Mouse (Mus musculus): ENCODE results near the gene She. TPM values are rescaled to one million over a fixed set of nuclear protein-coding genes. Genes with fewer than 3 reads are reported as not detected.

The She gene
- 8.8 and 9.3 TPM in 2 replicates for polyA plus RNA-seq (2015; fragmentation: Nextera tagmentation; extraction: Ambion mirVana)

DNA sequence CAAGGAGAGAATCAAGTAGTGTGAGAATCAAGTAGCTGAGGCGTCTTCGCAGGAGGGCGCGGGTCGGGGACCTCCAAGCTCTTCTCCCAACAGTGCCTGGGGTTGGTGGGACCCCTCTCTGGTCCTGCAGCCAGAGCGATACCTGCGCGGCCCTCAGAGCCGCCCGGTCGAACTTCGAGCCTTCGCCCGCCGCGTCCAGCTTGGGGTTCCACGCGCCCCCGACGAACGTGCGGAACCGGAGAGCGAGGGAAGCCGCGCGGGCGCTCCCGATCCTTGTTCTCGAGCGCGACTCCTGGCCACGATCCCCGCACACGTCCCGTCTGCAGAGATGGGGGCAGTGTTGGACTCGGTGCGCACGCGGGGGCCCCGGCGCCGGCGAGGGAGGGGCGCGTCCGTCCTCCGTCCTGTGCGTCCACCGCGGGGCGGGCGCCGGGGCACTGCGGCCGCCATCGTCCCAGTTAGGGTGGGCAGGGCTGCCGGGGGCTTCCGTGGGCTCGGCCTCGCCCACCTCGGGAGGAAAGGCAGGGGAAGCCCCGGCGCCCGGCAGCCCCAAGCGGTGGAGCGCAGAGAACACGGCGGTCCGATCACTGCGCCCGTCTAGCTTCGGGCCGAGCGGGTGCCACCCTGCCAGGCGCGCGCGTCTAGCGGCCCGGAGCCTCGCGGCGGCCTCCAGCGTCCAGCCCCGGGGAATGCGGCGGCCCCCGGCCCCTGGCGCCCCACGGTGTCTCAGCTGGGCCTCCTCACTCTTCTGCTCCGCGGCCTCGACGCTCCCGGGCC is at the start of gene She:
Gene She, plus strand, starts transcription at position 556 of the 777 bp plus-strand sequence.
- WGBS = 1% methylated on average over 81 of the region's 96 CpGs
- Histone ChIP-seq H3K4me2 (ENCODE audit: low read depth, low read length) (peak within 1 kb of the TSS; percentile 63), H3K27ac (ENCODE audit: low read length) (peak within 1 kb of the TSS; percentile 67), H3K4me1 (replicated peaks; ENCODE audit: control insufficient read depth, insufficient read depth, low read length) (peaks cover 2% of the 10 kb centered on the region; the same call in 1 of the 2 replicates), H3K4me3 (ENCODE audit: low read length) (peak within 1 kb of the TSS; percentile 60), H3K9me3 (ENCODE audit: control insufficient read depth, low read length) (no peaks in the 10 kb centered on the region), H3K9ac (ENCODE audit: low read length) (peak within 1 kb of the TSS; percentile 78), H3K27me3 (ENCODE audit: control insufficient read depth, insufficient read depth, low read depth, low read length) (peaks cover 52% of the 10 kb centered on the region), H3K36me3 (ENCODE audit: control insufficient read depth, insufficient read depth, low read length) (no peaks in the 10 kb centered on the region)
- ATAC-seq (ENCODE audit: low read depth) = peak; percentile 72

DNA sequence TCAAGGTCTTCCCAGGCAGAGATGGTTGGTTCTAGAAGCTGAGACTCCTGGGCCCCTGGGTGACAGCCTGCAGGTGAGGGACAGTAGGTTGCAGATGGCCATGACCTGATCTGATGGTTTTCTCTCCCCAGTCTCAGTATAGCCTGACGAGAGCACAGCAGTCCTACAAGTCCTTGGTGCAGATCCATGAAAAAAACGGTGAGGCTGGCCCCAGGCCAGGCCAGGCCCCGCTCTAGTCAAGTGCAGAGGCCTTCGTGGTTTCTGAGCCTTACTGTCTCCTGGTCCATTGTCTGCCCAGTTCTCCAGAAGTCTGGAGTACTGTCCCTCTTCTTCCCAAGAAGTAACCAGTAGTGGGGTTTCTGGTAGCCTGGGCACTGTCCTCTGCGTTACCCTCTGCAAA is 49.5 kb upstream of the She start:
- no peaks in the 10 kb centered on the region for H3K27me3 ChIP-seq (ENCODE audit: control insufficient read depth, insufficient read depth, low read depth, low read length)
- H3K4me2 ChIP-seq (ENCODE audit: low read depth, low read length) = no peak overlapping the region
- no peak overlapping the region for H3K9ac ChIP-seq (ENCODE audit: low read length)
- 66% methylated on average over 5 of the region's 5 CpGs for WGBS
- peaks cover 57% of the 10 kb centered on the region for H3K36me3 ChIP-seq (ENCODE audit: control insufficient read depth, insufficient read depth, low read length)
- no peak for ATAC-seq (ENCODE audit: low read depth)
- H3K9me3 ChIP-seq (ENCODE audit: control insufficient read depth, low read length) = no peaks in the 10 kb centered on the region
- H3K27ac ChIP-seq (ENCODE audit: low read length) = no peak overlapping the region
- no peak overlapping the region for H3K4me3 ChIP-seq (ENCODE audit: low read length)
- peaks cover 6% of the 10 kb centered on the region; the same call in 1 of the 2 replicates for H3K4me1 ChIP-seq (replicated peaks; ENCODE audit: control insufficient read depth, insufficient read depth, low read length)

DNA sequence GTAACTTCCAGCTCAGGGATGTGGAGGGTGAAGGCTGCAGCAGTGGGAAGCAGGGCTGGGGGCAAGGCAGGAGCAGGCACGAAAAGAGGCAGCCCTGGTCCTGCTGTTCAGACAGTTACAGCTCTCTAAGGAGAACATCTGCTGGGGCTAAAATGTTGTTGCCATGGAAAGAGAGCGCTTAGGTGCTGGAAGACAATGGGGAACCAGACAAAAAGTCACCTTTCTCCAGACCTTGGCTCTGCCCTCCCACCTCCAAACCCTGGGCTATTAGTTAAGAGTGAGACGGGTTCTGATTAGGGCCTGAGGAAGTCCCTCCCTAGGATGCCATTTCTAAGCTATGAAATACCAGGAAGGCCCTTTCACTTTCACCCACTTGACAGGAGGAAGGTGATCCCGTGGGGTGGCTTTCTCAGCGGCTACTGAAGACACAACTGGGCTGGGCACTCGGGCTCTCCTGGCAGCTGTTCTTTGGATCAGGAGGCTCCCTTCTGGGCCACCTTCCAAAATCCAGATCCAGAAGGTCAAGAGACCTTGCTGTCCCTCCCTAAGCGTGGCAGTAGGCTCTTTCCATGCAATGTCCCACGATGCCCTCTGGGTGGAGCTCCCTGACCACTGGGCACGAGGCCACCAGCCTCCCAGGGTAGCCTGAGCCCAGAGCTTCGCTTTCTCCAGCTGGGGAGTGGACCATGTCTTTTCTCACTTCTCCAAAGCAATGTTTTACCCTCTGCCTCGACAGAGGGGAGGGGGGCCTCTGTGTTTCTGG is 46.0 kb upstream of the She start:
- H3K27ac ChIP-seq (ENCODE audit: low read length) = no peak overlapping the region
- peak overlapping the region; percentile 42 for H3K4me2 ChIP-seq (ENCODE audit: low read depth, low read length)
- WGBS = 10% methylated on average over 11 of the region's 11 CpGs
- H3K9ac ChIP-seq (ENCODE audit: low read length) = peak overlapping the region; percentile 32; the same call in 1 of the 2 replicates
- peaks cover 28% of the 10 kb centered on the region for H3K36me3 ChIP-seq (ENCODE audit: control insufficient read depth, insufficient read depth, low read length)
- peak overlapping the region; percentile 10; the same call in 1 of the 2 replicates for H3K4me3 ChIP-seq (ENCODE audit: low read length)
- peaks cover 6% of the 10 kb centered on the region; the same call in 1 of the 2 replicates for H3K4me1 ChIP-seq (replicated peaks; ENCODE audit: control insufficient read depth, insufficient read depth, low read length)
- H3K9me3 ChIP-seq (ENCODE audit: control insufficient read depth, low read length) = no peaks in the 10 kb centered on the region
- ATAC-seq (ENCODE audit: low read depth) = peak; percentile 89
- H3K27me3 ChIP-seq (ENCODE audit: control insufficient read depth, insufficient read depth, low read depth, low read length) = no peaks in the 10 kb centered on the region; the same call in 1 of the 2 replicates

DNA sequence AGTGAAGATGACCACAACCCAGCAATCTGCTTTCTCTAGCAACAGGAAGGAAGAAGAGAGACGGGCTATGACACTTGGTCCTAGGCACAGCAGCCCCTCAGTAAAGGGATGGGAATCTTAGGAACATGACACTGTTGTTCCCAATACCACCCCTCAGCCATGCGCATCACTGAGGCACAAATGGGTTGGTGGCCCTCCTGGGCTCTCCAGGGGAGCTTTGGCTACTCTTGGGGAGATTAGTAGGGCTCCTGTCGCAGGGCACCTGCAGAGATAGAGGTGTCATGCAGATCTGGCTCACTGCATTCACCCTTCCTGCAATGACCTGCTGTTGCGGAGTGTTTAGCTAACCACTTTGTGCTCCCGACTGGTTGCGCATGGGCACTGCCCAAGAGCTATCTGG is 44.9 kb upstream of the She start:
- no peak overlapping the region for H3K4me2 ChIP-seq (ENCODE audit: low read depth, low read length)
- WGBS = 77% methylated on average over 6 of the region's 6 CpGs
- ATAC-seq (ENCODE audit: low read depth) = no peak

DNA sequence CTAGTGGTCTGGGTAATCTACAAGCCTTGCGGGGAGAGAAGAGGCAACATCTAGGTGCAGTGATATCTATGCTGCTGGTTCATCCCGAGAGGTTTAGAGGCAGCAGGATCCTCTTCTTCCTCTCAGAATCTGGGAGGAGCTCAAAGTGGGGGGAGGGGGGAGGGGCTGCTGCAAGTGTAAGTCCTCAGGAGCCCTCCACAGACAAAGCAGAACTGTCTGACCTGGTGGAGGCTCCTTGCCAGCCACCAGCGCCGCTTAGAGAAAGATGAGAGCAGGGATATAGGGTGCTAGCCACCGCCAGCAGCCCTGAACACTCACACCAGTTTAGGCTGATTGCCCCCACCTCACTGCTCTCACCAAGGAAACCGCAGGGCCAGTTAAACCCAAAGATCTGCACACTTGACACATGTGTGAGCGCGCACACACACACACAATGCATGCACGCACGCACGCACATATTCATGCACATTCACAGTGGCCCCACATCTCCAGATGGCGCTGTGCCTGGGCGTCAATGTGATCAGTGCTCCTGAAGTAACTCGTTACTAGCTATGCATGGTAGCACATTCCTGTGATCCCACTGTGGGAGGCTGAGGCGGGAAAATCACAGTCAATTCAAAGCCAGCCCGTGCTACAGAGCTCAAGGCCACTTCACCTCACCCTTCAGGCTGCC is 42.4 kb upstream of the She start:
- WGBS = 70% methylated on average over 16 of the region's 16 CpGs
- H3K27me3 ChIP-seq (ENCODE audit: control insufficient read depth, insufficient read depth, low read depth, low read length) = no peaks in the 10 kb centered on the region; the same call in 1 of the 2 replicates

More for the DNA sequence above, 44.9 kb upstream of the She start:
- H3K27me3 ChIP-seq (ENCODE audit: control insufficient read depth, insufficient read depth, low read depth, low read length) = no peaks in the 10 kb centered on the region; the same call in 1 of the 2 replicates
- no peaks in the 10 kb centered on the region for H3K9me3 ChIP-seq (ENCODE audit: control insufficient read depth, low read length)
- no peak overlapping the region for H3K27ac ChIP-seq (ENCODE audit: low read length)
- H3K9ac ChIP-seq (ENCODE audit: low read length) = no peak overlapping the region
- peaks cover 19% of the 10 kb centered on the region for H3K36me3 ChIP-seq (ENCODE audit: control insufficient read depth, insufficient read depth, low read length)
- no peak overlapping the region for H3K4me3 ChIP-seq (ENCODE audit: low read length)
- H3K4me1 ChIP-seq (replicated peaks; ENCODE audit: control insufficient read depth, insufficient read depth, low read length) = peaks cover 6% of the 10 kb centered on the region; the same call in 1 of the 2 replicates

DNA sequence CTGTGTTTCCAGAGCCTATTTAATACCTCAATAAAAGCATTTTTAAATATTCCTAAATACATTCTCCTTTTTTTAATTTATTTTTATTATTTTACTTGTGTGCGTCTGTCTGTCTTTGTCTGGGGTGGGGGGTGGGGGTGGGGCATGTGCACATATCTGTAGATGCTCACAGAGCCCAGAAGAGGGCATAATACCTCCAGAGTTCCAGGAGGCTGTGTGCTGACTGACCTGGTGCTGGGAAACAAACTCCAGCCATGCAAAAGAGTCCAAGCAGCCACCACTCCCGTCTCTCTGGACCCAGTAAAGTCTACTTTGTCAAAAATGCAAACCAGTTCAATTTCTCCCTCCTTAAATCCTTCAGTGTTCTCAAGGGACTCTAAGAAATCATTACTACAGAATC is 36.6 kb upstream of the She start:
- ATAC-seq (ENCODE audit: low read depth) = no peak
- Histone ChIP-seq H3K27me3 (ENCODE audit: control insufficient read depth, insufficient read depth, low read depth, low read length) (no peaks in the 10 kb centered on the region), H3K9me3 (ENCODE audit: control insufficient read depth, low read length) (no peaks in the 10 kb centered on the region), H3K4me1 (replicated peaks; ENCODE audit: control insufficient read depth, insufficient read depth, low read length) (no peaks in the 10 kb centered on the region), H3K9ac (ENCODE audit: low read length) (no peak overlapping the region), H3K4me3 (ENCODE audit: low read length) (no peak overlapping the region), H3K27ac (ENCODE audit: low read length) (no peak overlapping the region), H3K4me2 (ENCODE audit: low read depth, low read length) (no peak overlapping the region), H3K36me3 (ENCODE audit: control insufficient read depth, insufficient read depth, low read length) (no peaks in the 10 kb centered on the region)
- WGBS = 54% methylated on average over 2 of the region's 2 CpGs

More for the DNA sequence above, 42.4 kb upstream of the She start:
- no peak for ATAC-seq (ENCODE audit: low read depth)
- no peak overlapping the region for H3K9ac ChIP-seq (ENCODE audit: low read length)
- no peak overlapping the region for H3K27ac ChIP-seq (ENCODE audit: low read length)
- H3K4me1 ChIP-seq (replicated peaks; ENCODE audit: control insufficient read depth, insufficient read depth, low read length) = peaks cover 6% of the 10 kb centered on the region; the same call in 1 of the 2 replicates
- no peaks in the 10 kb centered on the region for H3K36me3 ChIP-seq (ENCODE audit: control insufficient read depth, insufficient read depth, low read length)
- no peak overlapping the region for H3K4me2 ChIP-seq (ENCODE audit: low read depth, low read length)
- H3K9me3 ChIP-seq (ENCODE audit: control insufficient read depth, low read length) = no peaks in the 10 kb centered on the region
- H3K4me3 ChIP-seq (ENCODE audit: low read length) = no peak overlapping the region

DNA sequence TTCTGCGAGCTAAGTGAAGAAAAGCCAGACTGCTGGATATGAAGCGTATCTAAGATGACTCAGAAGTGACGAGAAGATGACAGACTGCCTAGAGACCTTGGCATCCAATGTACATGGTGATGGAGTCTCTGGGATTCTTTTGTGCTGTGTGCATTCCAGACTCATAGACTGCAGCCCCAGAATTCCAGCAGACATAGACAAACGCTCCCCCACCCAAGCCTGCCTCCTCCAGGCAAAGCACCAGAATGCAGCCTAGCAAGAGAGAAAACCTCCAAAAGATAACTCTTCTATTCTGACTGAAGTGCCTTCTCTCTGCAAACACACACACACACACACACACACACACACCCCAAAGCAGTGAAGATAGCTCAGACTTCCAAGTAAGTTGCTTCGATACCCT is 35.4 kb upstream of the She start:
- Histone ChIP-seq H3K9ac (ENCODE audit: low read length) (no peak overlapping the region), H3K27ac (ENCODE audit: low read length) (no peak overlapping the region), H3K9me3 (ENCODE audit: control insufficient read depth, low read length) (no peaks in the 10 kb centered on the region), H3K36me3 (ENCODE audit: control insufficient read depth, insufficient read depth, low read length) (no peaks in the 10 kb centered on the region), H3K4me3 (ENCODE audit: low read length) (no peak overlapping the region), H3K27me3 (ENCODE audit: control insufficient read depth, insufficient read depth, low read depth, low read length) (no peaks in the 10 kb centered on the region), H3K4me2 (ENCODE audit: low read depth, low read length) (no peak overlapping the region), H3K4me1 (replicated peaks; ENCODE audit: control insufficient read depth, insufficient read depth, low read length) (no peaks in the 10 kb centered on the region)
- ATAC-seq (ENCODE audit: low read depth) = no peak
- WGBS = 61% methylated on average over 5 of the region's 5 CpGs

DNA sequence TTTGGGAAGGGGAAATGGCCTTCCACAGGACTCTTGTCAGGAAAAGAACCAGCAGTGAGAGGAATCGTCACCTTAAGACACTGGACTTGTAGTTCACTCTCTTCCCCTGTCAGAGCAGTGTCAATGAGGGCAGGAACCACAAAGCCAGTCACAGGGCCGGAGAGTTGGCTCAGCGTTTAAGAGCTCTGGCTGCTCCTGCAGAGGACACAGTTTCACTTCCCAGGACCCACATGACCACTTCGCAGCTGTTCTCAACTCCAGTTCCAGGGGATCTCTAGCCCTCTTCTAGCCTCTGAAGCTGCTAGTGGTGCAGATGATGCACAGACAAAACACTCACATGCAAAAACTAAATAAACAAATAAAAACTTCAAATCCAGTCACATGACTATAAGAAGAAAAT is 34.8 kb upstream of the She start:
- no peak overlapping the region for H3K4me3 ChIP-seq (ENCODE audit: low read length)
- no peaks in the 10 kb centered on the region for H3K4me1 ChIP-seq (replicated peaks; ENCODE audit: control insufficient read depth, insufficient read depth, low read length)
- ATAC-seq (ENCODE audit: low read depth) = no peak
- H3K9me3 ChIP-seq (ENCODE audit: control insufficient read depth, low read length) = no peaks in the 10 kb centered on the region
- no peaks in the 10 kb centered on the region for H3K27me3 ChIP-seq (ENCODE audit: control insufficient read depth, insufficient read depth, low read depth, low read length)
- H3K36me3 ChIP-seq (ENCODE audit: control insufficient read depth, insufficient read depth, low read length) = no peaks in the 10 kb centered on the region
- H3K4me2 ChIP-seq (ENCODE audit: low read depth, low read length) = no peak overlapping the region
- 32% methylated on average over 4 of the region's 4 CpGs for WGBS
- H3K9ac ChIP-seq (ENCODE audit: low read length) = no peak overlapping the region
- no peak overlapping the region for H3K27ac ChIP-seq (ENCODE audit: low read length)

DNA sequence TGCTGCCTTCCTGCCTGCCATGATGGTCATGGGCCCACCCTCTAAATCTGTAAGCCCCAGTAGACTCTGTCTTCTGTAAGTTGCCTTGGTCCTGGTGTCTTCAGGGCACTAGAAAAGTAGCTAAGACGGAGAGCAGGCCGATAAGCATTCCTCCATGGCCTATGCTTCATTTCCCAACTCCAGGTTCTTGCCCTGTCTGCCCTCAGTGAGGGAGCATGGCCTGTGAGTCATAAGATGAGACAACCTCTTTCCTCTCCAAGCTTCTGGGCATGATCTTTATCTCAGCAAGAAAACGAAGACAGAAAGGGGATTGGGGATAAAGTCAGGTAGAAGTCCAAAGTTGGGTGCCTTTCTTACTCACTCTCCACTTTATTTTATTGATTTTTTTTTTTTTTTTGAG is 32.7 kb upstream of the She start:
- 76% methylated on average over 3 of the region's 3 CpGs for WGBS
- no peaks in the 10 kb centered on the region for H3K4me1 ChIP-seq (replicated peaks; ENCODE audit: control insufficient read depth, insufficient read depth, low read length)
- ATAC-seq (ENCODE audit: low read depth) = no peak
- H3K9ac ChIP-seq (ENCODE audit: low read length) = no peak overlapping the region
- no peaks in the 10 kb centered on the region for H3K9me3 ChIP-seq (ENCODE audit: control insufficient read depth, low read length)
- H3K4me2 ChIP-seq (ENCODE audit: low read depth, low read length) = no peak overlapping the region
- H3K27ac ChIP-seq (ENCODE audit: low read length) = no peak overlapping the region
- H3K4me3 ChIP-seq (ENCODE audit: low read length) = no peak overlapping the region
- no peaks in the 10 kb centered on the region for H3K27me3 ChIP-seq (ENCODE audit: control insufficient read depth, insufficient read depth, low read depth, low read length)
- H3K36me3 ChIP-seq (ENCODE audit: control insufficient read depth, insufficient read depth, low read length) = no peaks in the 10 kb centered on the region

Data from lung, embryonic 16.5 days (tissue).